8 mouse cellular contexts compared by ENCODE assay signal in the genomic region with DNA sequence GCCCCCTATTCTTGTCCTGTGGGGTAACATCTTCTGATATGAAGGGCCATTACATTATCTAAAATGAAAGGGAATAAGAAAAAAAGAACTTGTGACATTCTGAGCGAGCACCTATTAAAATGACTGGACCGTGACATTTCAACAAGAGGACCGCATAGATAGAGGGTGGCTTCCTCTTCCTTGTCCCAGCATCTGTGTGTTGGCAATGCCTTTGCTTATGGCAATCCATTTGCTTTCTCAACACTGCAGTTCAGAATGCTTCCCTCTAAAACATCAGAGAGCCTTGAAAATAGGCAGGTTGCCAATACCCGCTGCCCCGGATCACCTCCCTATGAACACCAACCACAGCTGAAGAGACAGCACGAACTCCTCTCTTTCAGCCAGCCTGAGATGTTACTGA. TPM values are rescaled to one million over a fixed set of nuclear protein-coding genes. Genes with fewer than 3 reads are reported as not detected.
DNase-seq lines count a peak whose midpoint lies in the region; ATAC-seq lines count a peak whose summit lies in the region.

No protein-coding gene starts in this region.

- no peak for ATAC-seq in forebrain, embryonic 14.5 days
- ATAC-seq in limb, embryonic 13.5 days (ENCODE audit: low FRiP score, low read depth) = no peak
- ATAC-seq in midbrain, embryonic 15.5 days (replicated peaks) = no peak

- no peaks in the 10 kb centered on the region for H3K9me3 ChIP-seq in forebrain, embryonic 14.5 days (replicated peaks; ENCODE audit: control insufficient read depth, low read length)
- no peaks in the 10 kb centered on the region for H3K9me3 ChIP-seq in limb, embryonic 13.5 days
- H3K9me3 ChIP-seq in midbrain, embryonic 15.5 days = no peaks in the 10 kb centered on the region

- H3K9ac ChIP-seq in forebrain, embryonic 14.5 days (ENCODE audit: low read length) = peak overlapping the region; percentile 86
- 0 out of 2 replicates have a peak overlapping the region, but pooled peaks have one; percentile 89 for H3K9ac ChIP-seq in limb, embryonic 13.5 days
- peak overlapping the region; percentile 84; the same call in 1 of the 2 replicates for H3K9ac ChIP-seq in midbrain, embryonic 15.5 days

- H3K4me3 ChIP-seq in forebrain, embryonic 14.5 days (ENCODE audit: low read depth, low read length) = peak overlapping the region; percentile 67
- H3K4me3 ChIP-seq in limb, embryonic 13.5 days = peak overlapping the region; percentile 90
- peak overlapping the region; percentile 72 for H3K4me3 ChIP-seq in midbrain, embryonic 15.5 days

- H3K27me3 ChIP-seq in forebrain, embryonic 14.5 days (replicated peaks; ENCODE audit: control insufficient read depth, insufficient read depth, low read length) = 0 out of 2 replicates have a peak, but pooled peaks cover 9% of the 10 kb centered on the region
- peaks cover 22% of the 10 kb centered on the region for H3K27me3 ChIP-seq in limb, embryonic 13.5 days
- H3K27me3 ChIP-seq in midbrain, embryonic 15.5 days (replicated peaks) = no peaks in the 10 kb centered on the region

- peak; percentile 27 for DNase-seq in cerebellum, adult 8-10 months
- DNase-seq in cerebellum, adult 9-11 months = no peak
- peak; percentile 93 for DNase-seq in MEL-GATA-1-ER (ENCODE audit: extremely low read depth, low read depth)
- no peak for DNase-seq in forebrain, embryonic 14.5 days (ENCODE audit: low spot score)
- no peak for DNase-seq in urinary bladder, postnatal 25 days (ENCODE audit: low spot score)
- no peak for DNase-seq in thymus, adult 18-20 months

- H3K36me3 ChIP-seq in forebrain, embryonic 14.5 days (ENCODE audit: control insufficient read depth, insufficient read depth, low read length) = no peaks in the 10 kb centered on the region
- no peaks in the 10 kb centered on the region for H3K36me3 ChIP-seq in limb, embryonic 13.5 days
- H3K36me3 ChIP-seq in midbrain, embryonic 15.5 days (replicated peaks) = no peaks in the 10 kb centered on the region

- H3K4me1 ChIP-seq in forebrain, embryonic 14.5 days (ENCODE audit: control insufficient read depth, insufficient read depth, low read length) = peaks cover 42% of the 10 kb centered on the region
- H3K4me1 ChIP-seq in limb, embryonic 13.5 days = peaks cover 44% of the 10 kb centered on the region
- peaks cover 58% of the 10 kb centered on the region for H3K4me1 ChIP-seq in midbrain, embryonic 15.5 days

- WGBS in forebrain, embryonic 14.5 days = 48% methylated on average over 6 of the region's 6 CpGs
- WGBS in limb, embryonic 13.5 days = 65% methylated on average over 6 of the region's 6 CpGs
- 40% methylated on average over 6 of the region's 6 CpGs for WGBS in midbrain, embryonic 15.5 days

- H3K27ac ChIP-seq in forebrain, embryonic 14.5 days (ENCODE audit: low read depth, low read length) = peak overlapping the region; percentile 88
- no peak overlapping the region for H3K27ac ChIP-seq in limb, embryonic 13.5 days
- 0 out of 2 replicates have a peak overlapping the region, but pooled peaks have one; percentile 85 for H3K27ac ChIP-seq in midbrain, embryonic 15.5 days

- peak overlapping the region; percentile 89 for H3K4me2 ChIP-seq in forebrain, embryonic 14.5 days (ENCODE audit: low read length)
- peak overlapping the region; percentile 96 for H3K4me2 ChIP-seq in limb, embryonic 13.5 days (replicated peaks)
- peak overlapping the region; percentile 84 for H3K4me2 ChIP-seq in midbrain, embryonic 15.5 days

RNA-seq across cellular contexts. Expression of a gene that starts 3.6 kb away (rescaled TPM):
- polyA plus RNA-seq in forebrain, embryonic 14.5 days (2014; fragmentation: Nextera tagmentation; extraction: Ambion mirVana) = 14.8 and 26.9 TPM in 2 replicates
- 11.0 and 11.4 TPM in 2 replicates for polyA plus RNA-seq in limb, embryonic 13.5 days (2015; fragmentation: Nextera tagmentation; extraction: Ambion mirVana)
- polyA plus RNA-seq in midbrain, embryonic 15.5 days (2015; fragmentation: Nextera tagmentation; extraction: Ambion mirVana) = 14.1 and 15.9 TPM in 2 replicates

RNA-seq across cellular contexts. Expression of a gene that starts 44.0 kb away (rescaled TPM):
- polyA plus RNA-seq in forebrain, embryonic 14.5 days (2014; fragmentation: Nextera tagmentation; extraction: Ambion mirVana) = not detected in 2 replicates
- polyA plus RNA-seq in limb, embryonic 13.5 days (2015; fragmentation: Nextera tagmentation; extraction: Ambion mirVana) = not detected in 2 replicates
- 0.27 and 0.28 TPM in 2 replicates for polyA plus RNA-seq in midbrain, embryonic 15.5 days (2015; fragmentation: Nextera tagmentation; extraction: Ambion mirVana)

Comparison
In these comparisons a context has a peak if more than half of its experiments do, and no peak if none do; other contexts are left out.
1. DNase-seq: peak in cerebellum, adult 8-10 months (single experiment) and MEL-GATA-1-ER (single experiment); none in cerebellum, adult 9-11 months (single experiment), forebrain, embryonic 14.5 days (single experiment), urinary bladder, postnatal 25 days (single experiment) and thymus, adult 18-20 months (0 of 2).
2. Peak in every context shown above with its lines, with median percentiles within 50 percentile points of each other: H3K4me2 ChIP-seq, H3K4me3 ChIP-seq and H3K9ac ChIP-seq.